Mouse (Mus musculus) midbrain, embryonic 14.5 days (tissue): ENCODE measurements around the gene Mbd6. TPM values are rescaled to one million over a fixed set of nuclear protein-coding genes. Genes with fewer than 3 reads are reported as not detected.

Experiments used
- ATAC-seq: fragments of 200-750 bp; cut with Nextera tagmentation; 2 replicates; pipeline ENCODE4 v1.8.0; 2017; ENCODE audit warnings: moderate number of reproducible peaks, moderate library complexity; ENCODE audit not compliant: low FRiP score, low TSS enrichment
- DNase-seq: peaks from one replicate; pipeline ENCODE4 v3.0.0-alpha.2; 2015
- H3K27ac ChIP-seq: fragments of 300-500 bp; sonication (generic); replicated peaks from 2 replicates; pipeline ENCODE4 v1.5.1; 2014; ENCODE audit warnings: mild to moderate bottlenecking, low read depth, low read length, moderate library complexity
- H3K27me3 ChIP-seq: fragments of 300-500 bp; sonication (generic); 2 replicates; pipeline ENCODE4 v1.6.1; 2014; ENCODE audit warnings: low read length, control low read depth, mixed read lengths; ENCODE audit not compliant: control insufficient read depth, insufficient read depth
- H3K36me3 ChIP-seq: fragments of 300-500 bp; sonication (generic); 2 replicates; pipeline ENCODE4 v1.6.1; 2014; ENCODE audit warnings: low read length, control low read depth; ENCODE audit not compliant: control insufficient read depth, insufficient read depth
- H3K4me1 ChIP-seq: fragments of 300-500 bp; sonication (generic); 2 replicates; pipeline ENCODE4 v1.6.1; 2014; ENCODE audit warnings: mild to moderate bottlenecking, antibody characterized with exemption, low read length, control low read depth; ENCODE audit not compliant: control insufficient read depth, insufficient read depth
- H3K4me2 ChIP-seq: fragments of 300-500 bp; sonication (generic); 2 replicates; pipeline ENCODE4 v1.6.1; 2014; ENCODE audit warnings: mild to moderate bottlenecking, low read length, moderate library complexity
- H3K4me3 ChIP-seq: fragments of 300-500 bp; sonication (generic); replicated peaks from 2 replicates; pipeline ENCODE4 v1.5.1; 2014; ENCODE audit warnings: low read depth, low read length
- H3K9ac ChIP-seq: fragments of 300-500 bp; sonication (generic); replicated peaks from 2 replicates; pipeline ENCODE4 v1.6.1; 2014; ENCODE audit warnings: mild to moderate bottlenecking, low read length, moderate library complexity
- H3K9me3 ChIP-seq: fragments of 300-500 bp; sonication (generic); 2 replicates; pipeline ENCODE4 v1.6.1; 2016; ENCODE audit warnings: low read length, control low read depth, mixed read lengths; ENCODE audit not compliant: control insufficient read depth
- WGBS: fragments of 180-500 bp; shearing (Covaris S2); extraction: QIAGEN DNeasy Blood & Tissue Kit; methylation state at CpG from one replicate; pipeline ENCODE4 v1.1.7; 2014; 5-methylcytosine and 5-hydroxymethylcytosine counted together
- polyA plus RNA-seq: library from polyadenylated mRNA; unstranded; fragments of >200 nt; fragmentation: Nextera tagmentation; extraction: Ambion mirVana; gene quantifications from 2 replicates; pipeline ENCODE4 v1.2.1, GENCODE M21; 2014

Gene Mbd6
- polyA plus RNA-seq, 1 experiment from 2014 or later: 18.0 TPM

DNA sequence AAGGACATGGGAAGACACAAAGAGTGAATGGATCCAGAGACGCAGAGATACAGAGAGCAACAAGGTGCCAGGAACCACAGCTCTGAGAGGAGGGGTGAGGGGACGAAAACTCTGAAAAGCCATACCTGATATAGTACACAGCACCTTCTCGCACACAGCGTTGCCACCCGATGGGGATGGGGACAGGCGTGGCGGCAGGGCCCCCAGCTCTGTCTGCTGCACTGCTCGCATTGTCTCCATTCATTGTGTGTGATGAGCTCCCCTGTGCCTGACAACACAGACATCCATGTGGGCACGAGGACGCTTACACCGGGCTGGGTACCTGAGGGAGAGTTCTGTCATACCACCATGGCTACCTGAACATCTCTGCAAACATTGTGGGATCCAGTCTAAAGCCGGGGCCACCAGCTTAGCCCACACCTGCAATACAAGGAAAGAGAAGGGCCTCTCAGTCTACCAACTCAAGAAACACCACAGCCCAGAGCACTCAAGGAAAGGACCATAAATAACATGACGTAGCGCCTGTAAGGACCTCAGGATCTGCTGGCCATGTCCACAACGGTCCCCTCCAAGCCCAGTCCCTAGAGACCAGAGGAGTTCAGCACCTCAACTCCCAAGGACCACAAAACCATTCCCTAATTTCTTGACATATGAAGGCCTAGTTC lies 1.4 kb downstream of the Mbd6 start:
- Histone ChIP-seq H3K27ac (peak overlapping the region; percentile 95; the same call in 1 of the 2 replicates), H3K4me2 (peak overlapping the region; percentile 61), H3K4me3 (peak overlapping the region; percentile 60), H3K9me3 (no peaks in the 10 kb centered on the region), H3K9ac (peak overlapping the region; percentile 78), H3K27me3 (no peaks in the 10 kb centered on the region), H3K4me1 (peaks cover 43% of the 10 kb centered on the region), H3K36me3 (peaks cover 46% of the 10 kb centered on the region)
- no peak for DNase-seq
- ATAC-seq: no peak
- 71% methylated on average over 15 of the region's 15 CpGs for WGBS

- peaks cover 37% of the 10 kb centered on the region for H3K4me1 ChIP-seq
- DNase-seq: peak; percentile 52
- WGBS: 44% methylated on average over 7 of the region's 7 CpGs
Measured at GRCm38 (mm10) chr10:127286730-127287129, 2.1 kb downstream of the Mbd6 start.

GRCm38 (mm10) chr10:127286194-127286593 lies 2.6 kb downstream of the Mbd6 start:
- H3K9me3 ChIP-seq: no peaks in the 10 kb centered on the region
- DNase-seq (no peak), ATAC-seq (no peak)
- no peaks in the 10 kb centered on the region for H3K27me3 ChIP-seq
- no peak overlapping the region; the same call in 1 of the 2 replicates for H3K9ac ChIP-seq
- H3K36me3 ChIP-seq: peaks cover 58% of the 10 kb centered on the region
- H3K4me1 ChIP-seq: peaks cover 33% of the 10 kb centered on the region
- 0 out of 2 replicates have a peak overlapping the region, but pooled peaks have one; percentile 2 for H3K27ac ChIP-seq
- 67% methylated on average over 7 of the region's 7 CpGs for WGBS
- H3K4me3 ChIP-seq: 0 out of 2 replicates have a peak overlapping the region, but pooled peaks have one; percentile 60
- H3K4me2 ChIP-seq: peak overlapping the region; percentile 61; the same call in 1 of the 2 replicates

More at GRCm38 (mm10) chr10:127286730-127287129, 2.1 kb downstream of the Mbd6 start:
- Histone ChIP-seq H3K36me3 (peaks cover 53% of the 10 kb centered on the region), H3K27ac (no peak overlapping the region), H3K27me3 (no peaks in the 10 kb centered on the region), H3K4me3 (peak overlapping the region; percentile 60), H3K9ac (no peak overlapping the region; the same call in 1 of the 2 replicates), H3K4me2 (peak overlapping the region; percentile 61), H3K9me3 (no peaks in the 10 kb centered on the region)
- no peak for ATAC-seq

- no peaks in the 10 kb centered on the region for H3K9me3 ChIP-seq
- 60% methylated on average over 13 of the region's 13 CpGs for WGBS
- H3K9ac ChIP-seq: peak overlapping the region; percentile 12; the same call in 1 of the 2 replicates
- peaks cover 33% of the 10 kb centered on the region for H3K4me1 ChIP-seq
- H3K4me2 ChIP-seq: no peak overlapping the region
- H3K27me3 ChIP-seq: no peaks in the 10 kb centered on the region
- 0 out of 2 replicates have a peak overlapping the region, but pooled peaks have one; percentile 2 for H3K27ac ChIP-seq
- H3K36me3 ChIP-seq: peaks cover 64% of the 10 kb centered on the region
- ATAC-seq (no peak), DNase-seq (no peak)
- H3K4me3 ChIP-seq: no peak overlapping the region
Measured at GRCm38 (mm10) chr10:127285644-127286043, 3.2 kb downstream of the Mbd6 start.

DNA sequence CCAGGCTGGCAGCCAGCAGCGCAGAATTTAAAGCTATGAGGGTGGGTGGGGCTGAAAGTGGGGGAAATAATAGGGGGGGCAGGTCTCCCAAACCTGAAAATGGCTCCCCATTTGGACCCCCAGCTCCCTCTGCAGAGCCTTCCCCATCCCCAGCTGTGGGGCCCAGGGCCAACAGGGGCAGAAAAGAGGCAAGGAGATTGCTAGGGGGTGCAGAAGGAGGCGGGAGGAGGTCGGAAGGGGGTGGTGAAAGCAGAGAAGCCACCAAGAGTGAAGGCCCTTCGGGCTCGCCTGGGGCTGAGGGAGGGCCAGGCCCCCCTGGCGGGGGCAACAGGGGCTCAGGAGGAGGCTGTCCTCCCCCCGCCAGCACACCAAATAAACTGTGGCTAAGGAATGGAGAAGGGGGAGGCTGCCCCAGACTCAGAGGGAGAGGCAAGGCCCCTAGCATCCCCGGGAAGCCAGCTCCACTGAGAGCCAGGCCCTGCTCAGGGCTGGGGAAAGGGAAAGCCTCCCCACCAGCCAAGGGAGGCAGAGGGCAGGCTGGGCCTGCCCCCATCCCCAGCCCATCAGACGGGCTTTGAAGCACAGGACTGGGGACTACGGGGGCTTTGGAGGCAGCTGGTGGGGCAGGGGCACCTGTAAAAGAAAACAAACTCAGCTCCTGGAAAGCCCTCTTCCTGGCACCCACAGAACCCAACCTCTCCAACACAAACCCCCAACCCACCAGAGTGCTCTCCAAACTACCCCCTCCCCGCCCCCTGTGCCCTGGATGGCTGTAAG lies 3.9 kb downstream of the Mbd6 start:
- ATAC-seq (no peak), DNase-seq (no peak)
- 0 out of 2 replicates have a peak overlapping the region, but pooled peaks have one; percentile 12 for H3K9ac ChIP-seq
- H3K4me3 ChIP-seq: no peak overlapping the region
- no peak overlapping the region for H3K4me2 ChIP-seq
- H3K27ac ChIP-seq: no peak overlapping the region
- peaks cover 31% of the 10 kb centered on the region for H3K4me1 ChIP-seq
- H3K27me3 ChIP-seq: no peaks in the 10 kb centered on the region
- WGBS: 69% methylated on average over 11 of the region's 11 CpGs
- H3K36me3 ChIP-seq: peaks cover 71% of the 10 kb centered on the region
- no peaks in the 10 kb centered on the region for H3K9me3 ChIP-seq

GRCm38 (mm10) chr10:127284105-127284622 lies 4.7 kb downstream of the Mbd6 start:
- Histone ChIP-seq H3K27ac (peak overlapping the region; percentile 32; the same call in 1 of the 2 replicates), H3K4me2 (no peak overlapping the region), H3K9ac (no peak overlapping the region), H3K27me3 (no peaks in the 10 kb centered on the region), H3K4me1 (peaks cover 24% of the 10 kb centered on the region), H3K9me3 (no peaks in the 10 kb centered on the region), H3K36me3 (peaks cover 79% of the 10 kb centered on the region), H3K4me3 (no peak overlapping the region)
- ATAC-seq: no peak
- WGBS: 87% methylated on average over 7 of the region's 7 CpGs
- no peak for DNase-seq

DNA sequence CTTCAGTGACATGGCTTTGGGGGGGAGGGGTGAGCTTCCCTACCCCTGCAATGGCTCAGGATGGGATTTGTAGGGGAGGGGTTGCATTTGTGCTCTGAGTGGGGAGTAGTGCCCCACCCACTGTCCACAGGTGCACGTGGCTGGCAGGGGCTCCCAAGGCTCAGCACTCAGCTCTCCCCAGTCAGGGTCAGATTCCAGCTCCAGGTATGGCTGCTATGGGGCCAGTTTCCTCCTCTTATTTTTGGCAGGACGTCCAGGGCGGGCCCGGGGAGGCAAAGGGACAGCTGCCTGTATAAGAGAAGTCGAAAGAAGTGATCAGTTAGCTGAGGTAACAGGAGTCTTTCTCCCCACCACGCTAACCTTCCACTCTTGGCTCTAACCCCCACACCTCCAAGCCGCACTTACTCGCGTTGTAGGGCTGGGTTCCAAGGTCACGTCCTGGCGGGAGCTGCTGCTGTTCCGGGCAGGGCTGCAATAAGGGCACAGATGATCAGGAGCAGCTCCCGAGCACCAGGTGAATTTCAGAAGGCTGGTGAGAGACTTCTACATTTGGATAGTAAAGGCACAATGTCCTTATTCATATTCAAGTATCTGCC lies 6.1 kb downstream of the Mbd6 start:
- no peaks in the 10 kb centered on the region for H3K27me3 ChIP-seq
- 87% methylated on average over 13 of the region's 13 CpGs for WGBS
- H3K36me3 ChIP-seq: peaks cover 93% of the 10 kb centered on the region
- ATAC-seq (no peak), DNase-seq (no peak)
- H3K9ac ChIP-seq: no peak overlapping the region
- H3K4me3 ChIP-seq: no peak overlapping the region
- H3K4me1 ChIP-seq: peaks cover 20% of the 10 kb centered on the region
- H3K9me3 ChIP-seq: no peaks in the 10 kb centered on the region
- H3K4me2 ChIP-seq: no peak overlapping the region
- no peak overlapping the region for H3K27ac ChIP-seq

- WGBS: 85% methylated on average over 8 of the region's 8 CpGs
- Histone ChIP-seq H3K9ac (no peak overlapping the region), H3K4me3 (no peak overlapping the region), H3K4me1 (peaks cover 6% of the 10 kb centered on the region; the same call in 1 of the 2 replicates), H3K4me2 (no peak overlapping the region), H3K27ac (no peak overlapping the region), H3K9me3 (no peaks in the 10 kb centered on the region), H3K36me3 (peaks cover 100% of the 10 kb centered on the region), H3K27me3 (no peaks in the 10 kb centered on the region)
- DNase-seq (no peak), ATAC-seq (no peak)
Measured at GRCm38 (mm10) chr10:127281316-127281715, 7.5 kb downstream of the Mbd6 start.
